Mouse (Mus musculus): ENCODE data around the gene Misp.

- no peak for TF ChIP-seq POLR2A (IDR thresholded peaks at IDR 0.05; ENCODE audit: borderline replicate concordance, control insufficient read depth, low read depth, low read length)
- TF ChIP-seq CTCF (IDR thresholded peaks at IDR 0.05; ENCODE audit: control insufficient read depth, insufficient read depth, low read length) = no peak
These were observed 35.5 kb downstream of the Misp start for GRCm38 (mm10) chr10:79856280-79856679.
